Mouse (Mus musculus): ENCODE data around the gene Pdcl3.

DNA sequence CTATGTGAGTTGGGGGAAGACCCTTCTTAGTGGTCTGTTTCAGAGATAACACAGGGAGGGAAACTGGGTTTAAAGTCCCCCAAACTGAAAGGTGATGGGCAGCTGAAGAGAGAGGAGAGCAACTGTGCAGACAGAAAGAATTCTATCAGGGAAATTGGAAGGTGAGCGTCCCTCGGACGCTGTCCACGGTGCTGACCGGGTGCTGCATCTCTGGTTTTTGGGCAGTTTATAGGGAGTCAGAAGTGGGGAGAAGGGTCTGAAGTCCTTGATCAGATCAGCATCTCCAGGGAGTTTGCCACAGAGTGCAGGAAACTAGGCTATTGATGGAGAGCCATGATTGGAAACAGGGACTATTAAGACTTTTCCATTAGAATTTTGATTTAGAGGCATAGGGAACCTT is 45.8 kb upstream of the Pdcl3 start:
- TF ChIP-seq POLR2A (IDR thresholded peaks at IDR 0.05; ENCODE audit: insufficient read depth, low read length) (no peak), CTCF (IDR thresholded peaks at IDR 0.05; ENCODE audit: low read depth, low read length) (no peak), EP300 (IDR thresholded peaks at IDR 0.05; ENCODE audit: insufficient read depth, low read depth, low read length) (no peak)
